Mouse (Mus musculus): ENCODE data around the gene Nav2. TPM values are rescaled to one million over a fixed set of nuclear protein-coding genes. Genes with fewer than 3 reads are reported as not detected.

Nav2 gene
- total RNA-seq, 2 experiments from 2014 or later, result 71.1 to 81.0 TPM

DNA sequence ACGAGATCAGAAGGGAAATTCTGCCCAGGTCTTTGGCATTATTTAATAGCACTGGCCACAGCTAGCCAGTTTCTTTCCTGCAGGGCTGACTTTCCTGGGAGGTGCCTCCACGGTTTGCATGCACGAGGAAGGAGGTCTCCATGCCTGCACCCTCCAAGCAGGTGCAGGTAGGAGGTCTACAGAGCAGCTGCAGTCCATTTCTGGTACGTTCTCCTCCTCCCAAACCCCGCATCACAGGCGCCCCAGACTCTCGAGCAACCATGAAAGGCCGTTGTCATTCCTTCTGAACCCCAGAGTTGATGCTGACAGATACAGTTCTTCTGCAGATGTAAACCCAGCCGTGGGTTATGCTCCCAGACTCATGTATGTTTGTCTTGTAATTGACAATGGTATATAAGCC, 472.4 kb downstream of the Nav2 start:
- DNase-seq (ENCODE audit: low spot score in 2 of 2), result no peak

DNA sequence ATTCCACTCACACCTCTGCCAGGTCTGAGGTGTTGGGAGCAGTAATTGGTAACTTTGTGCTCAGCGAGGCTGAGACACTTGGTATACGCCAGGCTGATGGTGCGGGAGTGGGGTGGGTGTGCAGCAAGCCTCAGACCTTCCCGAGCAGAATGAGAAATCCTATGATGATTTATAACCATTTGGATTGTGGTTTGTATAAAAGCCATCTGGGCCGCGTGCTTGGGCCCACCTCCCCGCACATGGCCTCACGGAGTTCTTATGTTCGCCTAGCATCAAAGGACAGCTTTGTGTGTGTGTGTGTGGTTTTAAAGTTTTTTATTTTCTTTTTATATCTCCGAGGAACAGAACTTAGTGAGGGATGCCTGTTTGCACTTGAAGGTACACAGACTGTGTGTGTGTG, 474.4 kb downstream of the Nav2 start:
- DNase-seq (ENCODE audit: low spot score in 2 of 2), result no peak

DNA sequence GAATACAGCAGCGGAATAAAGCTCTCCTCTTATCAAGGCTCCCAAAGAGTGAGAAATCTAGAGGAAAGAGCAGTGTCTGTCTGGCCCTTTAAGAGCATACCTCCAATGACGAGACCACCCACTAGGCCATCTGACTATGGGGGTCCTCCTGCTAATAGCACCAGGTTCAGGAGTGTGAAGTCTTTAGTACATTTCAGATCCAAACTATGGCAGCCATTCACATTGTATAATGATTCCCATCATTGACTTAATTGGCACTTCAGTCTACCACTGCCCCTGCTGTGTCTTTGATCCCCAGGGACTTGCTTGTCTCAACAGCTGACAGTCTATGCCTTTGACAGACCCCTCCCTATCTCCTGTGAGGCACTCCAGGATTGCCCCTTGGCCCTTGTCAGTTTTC, 479.6 kb downstream of the Nav2 start:
- no peak for DNase-seq (ENCODE audit: low spot score in 2 of 2)

DNA sequence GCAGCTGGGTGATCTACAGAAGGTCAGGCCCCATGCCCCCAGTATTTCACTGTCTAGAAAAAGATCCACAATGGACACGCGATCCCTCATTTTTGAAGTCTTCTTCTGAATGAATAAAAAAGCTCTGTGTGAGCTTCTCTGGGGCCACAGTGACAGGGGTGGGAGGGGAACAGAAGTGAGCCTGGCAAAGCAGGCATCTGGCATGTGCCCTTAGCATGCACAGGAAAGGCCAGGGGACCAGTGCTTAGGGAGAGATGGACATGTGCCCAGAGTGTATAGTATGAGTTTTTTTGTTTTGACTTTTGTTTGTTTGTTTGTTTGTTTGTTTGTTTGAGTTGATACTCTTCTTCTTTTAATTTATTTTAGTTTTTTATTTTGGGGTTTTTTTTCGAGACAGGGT, 481.8 kb downstream of the Nav2 start:
- no peak for DNase-seq (ENCODE audit: low spot score in 2 of 2)

DNA sequence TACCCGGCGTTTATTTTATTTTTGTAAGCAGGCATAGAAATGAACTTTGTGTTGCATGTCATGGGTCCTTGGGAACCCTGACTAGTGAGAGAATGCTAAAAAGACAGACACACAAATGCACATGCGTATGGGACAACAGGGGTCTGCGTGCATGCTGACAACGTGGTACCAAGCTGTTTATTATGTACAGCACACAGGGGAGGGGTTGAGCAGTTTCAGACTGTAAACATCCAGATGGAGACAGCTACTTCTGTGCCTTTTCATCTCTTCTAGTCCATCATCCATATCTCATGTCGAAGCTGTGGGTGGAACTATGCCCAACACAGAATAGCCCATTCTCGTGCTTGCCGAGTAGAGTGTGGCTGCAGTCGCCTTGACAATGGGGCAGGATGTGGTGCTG, 482.3 kb downstream of the Nav2 start:
- no peak for DNase-seq (ENCODE audit: low spot score in 2 of 2)

DNA sequence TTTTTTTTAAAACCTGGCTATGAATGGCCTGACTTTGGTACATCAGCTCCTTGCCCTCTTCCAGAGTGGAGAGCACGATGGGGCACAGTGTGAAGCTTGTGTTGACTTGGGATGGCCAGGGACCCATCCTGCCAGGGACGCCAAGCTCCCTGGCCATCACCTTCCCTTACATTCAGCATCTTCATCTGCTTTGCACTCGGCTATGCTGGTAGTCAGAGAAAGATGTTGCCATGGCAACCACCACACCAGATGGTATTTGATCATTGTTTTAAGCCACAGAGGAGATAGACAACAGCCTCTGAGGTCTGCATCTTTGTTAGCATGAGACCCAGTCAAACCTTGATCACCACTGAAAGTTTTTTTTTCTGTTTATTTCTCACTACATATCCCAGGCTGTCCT, 483.7 kb downstream of the Nav2 start:
- DNase-seq (ENCODE audit: low spot score in 2 of 2), result peak; percentile 56 to 64

DNA sequence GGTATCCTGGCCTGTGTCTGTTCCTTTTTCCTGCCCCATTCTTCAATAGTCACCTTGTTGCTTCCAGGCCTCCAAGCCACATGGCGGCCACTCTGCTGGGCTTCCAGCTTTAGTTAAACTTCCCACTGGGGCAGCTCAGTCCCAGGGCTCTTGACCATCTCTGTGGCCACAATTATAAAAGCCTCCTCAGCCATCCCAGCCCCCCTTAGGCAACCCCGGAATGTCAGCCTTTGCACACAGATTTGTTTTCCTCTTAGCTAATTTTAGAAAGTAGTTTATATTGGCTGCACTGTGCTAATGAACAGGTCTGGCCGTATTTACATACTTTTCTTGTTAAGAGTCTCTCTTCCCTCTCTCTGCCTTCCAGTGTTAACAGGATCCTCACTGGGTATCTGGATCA, 484.3 kb downstream of the Nav2 start:
- no peak for DNase-seq (ENCODE audit: low spot score in 2 of 2)

DNA sequence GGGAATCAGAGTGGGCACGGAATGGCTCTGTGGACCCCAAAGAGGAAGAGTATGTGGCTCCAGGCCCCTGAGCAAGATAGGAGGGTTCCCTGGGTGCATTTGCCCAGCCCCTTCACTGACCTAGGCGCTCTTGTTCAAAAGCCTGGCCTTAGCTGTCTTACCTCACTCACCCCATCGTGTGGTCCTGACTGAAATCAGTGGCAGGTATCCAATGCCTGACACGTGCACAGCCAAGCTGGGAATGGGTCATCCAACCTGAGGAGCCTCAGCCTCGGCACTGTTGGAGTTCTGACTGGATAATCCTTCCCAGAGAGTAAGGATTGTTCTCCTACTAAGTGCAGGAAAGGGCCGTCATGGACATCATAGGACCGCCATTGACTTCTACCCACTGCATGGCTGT, 485.3 kb downstream of the Nav2 start:
- no peak for DNase-seq (ENCODE audit: low spot score in 2 of 2)

DNA sequence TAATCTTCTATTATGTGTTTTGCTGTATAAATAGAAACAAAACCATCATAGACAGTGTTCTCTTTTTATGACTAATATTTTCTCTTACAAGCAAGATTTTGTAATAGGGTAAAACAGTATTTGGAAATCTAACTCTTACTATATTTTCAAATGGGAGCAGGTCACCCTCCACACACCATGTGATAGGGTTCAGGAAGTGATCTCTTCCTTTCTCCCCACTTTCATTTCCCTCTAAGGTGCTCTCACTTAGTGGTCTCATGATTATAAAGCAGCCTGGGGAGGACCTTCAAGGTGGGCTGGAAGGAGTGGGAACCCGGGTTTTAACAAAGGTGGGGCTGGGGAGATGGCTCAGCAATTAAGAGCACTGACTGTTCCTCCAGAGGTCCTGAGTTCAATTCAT, 487.7 kb downstream of the Nav2 start:
- no peak for DNase-seq (ENCODE audit: low spot score in 2 of 2)

DNA sequence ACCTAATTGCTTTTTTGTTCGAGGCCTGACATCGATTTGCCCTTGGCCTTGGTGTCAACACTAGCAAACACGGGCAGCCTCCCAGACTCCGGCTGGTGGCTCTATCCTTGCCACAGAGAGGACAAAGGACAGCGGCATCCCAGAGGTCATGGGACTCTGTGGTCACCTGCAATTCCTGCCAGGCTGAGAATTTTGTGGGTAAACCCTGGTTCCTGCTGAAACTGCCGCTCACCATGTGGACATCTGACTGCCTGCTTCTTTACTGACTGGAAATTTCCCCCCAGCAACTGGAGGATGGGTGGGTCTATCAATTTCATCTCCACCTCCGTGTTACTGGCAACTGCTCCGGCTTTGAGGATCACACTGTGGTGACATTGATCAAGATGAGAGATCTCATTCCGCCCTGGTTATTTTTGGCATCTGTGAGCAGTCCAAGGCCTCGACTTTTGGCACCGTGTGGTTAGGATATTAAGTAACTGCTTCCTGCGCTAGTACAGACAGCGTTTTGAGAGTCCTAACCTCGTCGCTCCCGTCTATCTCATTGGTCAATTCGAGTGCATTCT, 489.0 kb downstream of the Nav2 start:
- DNase-seq (ENCODE audit: low spot score in 2 of 2), result no peak

DNA sequence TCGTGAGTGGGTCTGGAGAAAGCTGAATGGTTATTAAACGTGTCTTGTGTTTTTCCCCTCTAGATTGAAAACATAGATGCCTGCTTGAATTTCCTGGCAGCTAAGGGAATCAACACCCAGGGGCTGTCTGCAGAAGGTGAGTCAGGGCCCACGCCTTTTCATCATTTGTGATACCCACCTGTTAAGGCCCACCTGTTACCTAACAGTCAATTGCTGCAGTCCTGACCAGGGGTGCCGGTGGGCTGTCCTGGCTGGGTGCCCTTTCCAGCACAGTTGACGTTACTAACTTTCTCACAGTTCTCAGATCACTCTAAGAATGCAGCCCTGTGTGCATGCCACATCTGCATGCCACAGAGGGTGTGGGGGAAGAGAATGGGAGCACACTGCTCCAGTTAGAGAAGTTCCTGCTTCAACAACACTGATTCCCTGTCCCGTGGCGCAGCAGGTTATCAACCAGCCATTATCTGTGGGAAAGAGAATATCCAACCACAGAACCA, 489.6 kb downstream of the Nav2 start:
- DNase-seq (ENCODE audit: low spot score in 2 of 2), result no peak

DNA sequence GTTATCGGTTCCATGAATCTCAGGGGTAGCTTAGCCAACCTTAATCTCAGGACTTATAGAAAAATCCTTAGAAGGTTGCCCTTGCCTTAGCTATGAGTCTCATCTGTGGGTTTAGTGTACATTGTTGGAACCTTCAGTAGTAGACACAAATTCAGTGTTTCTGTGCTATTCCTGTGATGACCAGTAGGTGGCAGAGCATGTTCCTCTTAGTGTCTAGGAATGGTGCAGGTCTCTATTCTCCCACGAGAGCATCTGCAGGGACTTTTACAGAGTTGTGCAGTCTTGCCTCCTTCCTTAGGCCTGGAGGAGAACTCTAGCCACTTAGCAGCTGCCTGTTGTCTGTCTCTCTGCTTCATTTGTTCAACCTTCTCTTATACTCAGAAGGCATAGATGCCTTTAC, 490.8 kb downstream of the Nav2 start:
- peak; percentile 72 to 79 for DNase-seq (ENCODE audit: low spot score in 2 of 2)

DNA sequence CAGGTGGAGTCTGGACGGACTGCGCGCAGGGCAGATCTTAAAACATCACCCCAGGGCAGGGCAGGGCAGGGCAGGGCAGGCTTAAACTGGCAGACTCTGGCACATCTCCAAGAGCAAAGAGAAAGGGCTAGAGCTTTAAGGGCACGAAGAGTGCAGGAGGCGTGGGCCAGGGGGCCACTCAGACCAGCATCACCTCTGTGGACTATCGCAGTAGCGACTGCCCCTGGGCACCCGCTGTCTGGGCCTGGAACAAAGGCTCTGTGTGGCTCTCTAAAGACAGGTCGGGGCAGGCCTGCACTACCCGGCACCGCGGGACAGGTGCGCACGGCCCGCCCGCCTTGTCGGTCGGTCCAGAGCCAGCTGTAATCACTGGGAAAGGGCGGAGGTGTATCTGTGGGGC, 491.9 kb downstream of the Nav2 start:
- no peak for DNase-seq (ENCODE audit: low spot score in 2 of 2)

DNA sequence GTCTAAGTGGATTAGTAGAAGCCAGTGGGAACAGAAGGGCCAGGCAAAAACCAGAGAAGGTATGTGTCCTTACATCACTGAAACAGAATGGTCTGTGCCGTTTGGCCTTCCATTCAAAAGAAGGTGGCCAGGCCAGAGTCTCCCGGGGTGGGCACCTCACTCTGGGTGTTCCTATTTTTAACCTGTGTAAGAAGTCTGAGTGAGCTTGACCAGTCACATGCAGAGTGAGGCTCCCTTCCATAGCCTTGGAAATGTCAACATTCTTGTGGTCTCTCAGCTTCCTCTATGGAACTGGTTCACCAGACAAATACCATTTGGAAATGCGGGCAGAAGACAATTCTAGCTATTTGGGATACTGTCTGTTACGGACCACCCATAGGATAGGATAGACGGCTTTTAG, 494.0 kb downstream of the Nav2 start:
- no peak for DNase-seq (ENCODE audit: low spot score in 2 of 2)

DNA sequence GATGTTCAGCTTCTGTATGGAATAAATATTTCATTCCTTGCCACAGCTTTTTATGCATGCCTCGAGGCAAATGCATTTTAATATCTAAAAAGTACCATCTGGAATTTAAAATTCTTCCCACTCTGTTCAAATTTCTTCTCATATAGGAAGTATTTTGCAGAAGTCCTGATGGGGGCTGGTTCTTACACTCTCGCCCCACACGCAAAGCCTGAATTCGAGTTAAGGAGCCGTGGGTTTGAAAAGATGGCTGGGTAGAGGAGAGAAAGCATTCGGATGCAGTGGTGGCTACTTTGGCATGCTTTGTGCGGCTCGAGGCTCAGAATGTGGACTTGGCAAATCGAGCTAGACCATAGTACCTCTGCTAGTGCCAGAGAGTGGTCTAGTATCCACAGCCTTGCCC, 499.2 kb downstream of the Nav2 start:
- DNase-seq (ENCODE audit: low spot score in 2 of 2), result no peak

DNA sequence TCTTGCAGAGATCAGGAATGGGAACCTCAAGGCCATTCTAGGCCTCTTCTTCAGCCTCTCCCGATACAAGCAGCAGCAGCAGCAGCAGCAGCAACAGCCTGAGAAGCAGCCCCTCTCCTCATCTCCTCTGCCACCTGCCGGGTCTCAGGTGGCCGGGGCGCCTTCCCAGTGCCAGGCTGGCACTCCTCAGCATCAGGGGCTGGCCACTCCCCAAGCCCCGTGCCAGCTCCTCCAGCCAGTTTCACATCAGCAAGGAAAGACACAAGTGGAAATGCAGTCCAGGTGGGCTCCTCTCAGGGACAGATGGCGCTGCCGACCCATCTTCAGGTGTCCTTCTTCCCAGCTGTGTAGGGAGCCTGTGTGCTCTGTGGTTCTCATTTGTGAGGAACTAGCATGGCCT, 500.1 kb downstream of the Nav2 start:
- DNase-seq (ENCODE audit: low spot score in 2 of 2), result no peak

DNA sequence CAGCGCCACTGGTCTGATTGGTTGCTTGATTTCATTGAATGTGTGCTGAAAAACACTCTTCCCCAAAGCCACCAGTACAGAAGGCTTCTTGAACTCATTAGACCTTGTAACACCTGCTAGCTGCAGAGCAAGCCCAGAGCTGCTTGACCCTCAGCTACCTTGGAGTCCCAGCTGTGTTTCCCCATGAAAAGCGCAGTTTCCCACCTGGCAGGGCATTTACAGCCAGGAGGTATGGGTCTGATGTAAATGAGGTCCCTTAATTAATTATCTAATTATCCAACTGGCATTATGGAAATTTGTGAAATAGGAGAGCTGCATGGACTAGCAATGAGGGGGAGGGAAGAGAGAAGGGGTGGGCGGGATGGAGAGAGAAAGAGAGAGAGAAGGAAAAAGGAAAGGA, 500.7 kb downstream of the Nav2 start:
- DNase-seq (ENCODE audit: low spot score in 2 of 2), result no peak

DNA sequence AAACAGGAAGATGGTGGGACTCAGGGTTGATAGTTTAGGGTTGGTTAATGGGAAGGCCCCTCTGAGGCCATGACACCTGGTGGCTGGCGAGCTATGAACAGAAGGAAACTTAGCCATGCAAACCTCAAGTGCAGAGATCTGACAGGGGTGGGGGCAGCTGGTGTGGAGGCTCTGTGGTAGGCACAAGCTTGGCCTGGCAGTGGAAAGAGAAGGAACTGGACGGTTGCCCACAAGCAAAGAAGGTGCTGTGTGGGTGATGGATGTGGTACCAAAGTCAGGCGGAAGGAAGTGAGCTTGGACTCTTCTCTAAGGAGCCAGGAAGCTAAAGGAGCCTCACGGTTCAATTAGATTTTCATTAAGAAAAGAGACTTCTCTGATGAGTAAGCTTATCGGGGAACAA, 501.7 kb downstream of the Nav2 start:
- peak; percentile 44 to 62 for DNase-seq (ENCODE audit: low spot score in 2 of 2)

DNA sequence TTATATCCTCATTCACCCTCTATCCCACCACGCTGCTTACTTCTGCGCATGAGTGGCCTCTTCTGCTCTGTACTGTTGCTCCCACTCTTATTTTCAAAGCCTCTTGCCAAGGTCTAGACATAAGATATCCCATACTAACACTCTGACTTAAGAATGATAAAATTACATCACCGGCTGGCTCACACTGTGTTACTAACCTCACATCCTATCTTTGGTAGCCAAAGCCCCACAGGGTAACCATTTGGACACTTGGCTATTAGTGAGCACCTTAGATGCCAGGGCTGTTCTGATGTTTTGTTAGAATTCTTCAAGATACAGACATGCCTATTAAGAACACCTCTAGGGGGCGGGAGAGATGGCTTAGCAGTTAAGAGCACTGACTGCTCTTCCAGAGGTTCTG, 502.4 kb downstream of the Nav2 start:
- no peak for DNase-seq (ENCODE audit: low spot score in 2 of 2)

DNA sequence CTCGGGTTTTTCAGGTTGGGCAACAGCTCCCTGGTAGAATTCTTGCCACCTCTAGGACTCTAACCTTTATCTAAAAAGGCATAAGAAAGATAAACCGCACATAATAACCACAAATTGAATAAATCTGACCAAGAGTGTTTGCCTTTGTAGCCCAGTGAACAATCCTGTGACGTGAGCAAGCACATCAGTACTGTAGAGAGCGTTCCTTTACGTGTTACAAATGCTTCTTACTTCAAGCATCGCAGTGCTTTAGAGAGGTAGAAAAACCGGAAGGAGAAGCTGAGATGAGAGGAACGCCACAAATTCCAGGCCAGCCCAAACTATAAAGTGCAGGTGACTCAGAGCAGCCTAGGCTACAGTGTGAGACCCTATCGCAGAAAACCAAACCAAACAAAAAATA, 503.3 kb downstream of the Nav2 start:
- no peak for DNase-seq (ENCODE audit: low spot score in 2 of 2)

DNA sequence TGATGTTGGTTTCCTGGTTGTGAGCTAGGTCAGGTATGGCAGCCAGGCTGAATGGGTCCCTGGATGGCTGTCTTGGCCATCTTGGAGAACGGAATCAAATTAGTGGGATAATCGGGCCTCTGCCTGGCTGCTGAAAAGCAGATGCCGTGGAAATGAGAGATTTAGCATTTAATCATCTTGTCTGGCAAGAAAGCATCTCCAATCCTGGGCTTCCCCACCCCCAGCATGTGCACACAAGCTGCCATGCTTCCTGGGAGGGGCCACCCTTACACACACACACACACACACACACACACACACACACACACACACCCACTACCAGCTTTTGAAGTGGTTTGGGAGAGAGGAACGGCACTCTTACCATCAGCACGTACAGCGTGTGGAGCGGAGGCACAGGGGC, 506.6 kb downstream of the Nav2 start:
- peak in 1 of 2 experiments; percentile 1 for DNase-seq (ENCODE audit: low spot score in 2 of 2)

DNA sequence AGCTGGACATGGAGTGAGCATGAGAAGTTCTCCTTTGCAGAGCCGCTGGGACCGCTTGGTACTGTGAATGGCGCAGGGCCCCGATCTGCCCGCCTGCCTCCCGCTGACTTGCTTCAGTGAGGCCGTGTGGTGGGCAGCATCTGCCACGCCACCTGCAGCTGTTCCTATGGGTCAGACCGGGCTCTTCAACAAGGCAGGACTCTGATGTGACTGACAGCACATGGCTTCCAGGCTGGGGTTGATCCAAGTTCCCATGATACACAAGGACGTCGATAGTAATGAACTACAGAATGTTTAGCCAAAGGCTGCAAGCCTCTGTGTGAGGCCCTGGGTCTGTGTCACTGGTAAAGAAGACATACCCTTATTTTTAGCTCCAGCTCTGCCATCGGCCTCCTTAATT, 507.2 kb downstream of the Nav2 start:
- peak in 1 of 2 experiments; percentile 3 for DNase-seq (ENCODE audit: low spot score in 2 of 2)

DNA sequence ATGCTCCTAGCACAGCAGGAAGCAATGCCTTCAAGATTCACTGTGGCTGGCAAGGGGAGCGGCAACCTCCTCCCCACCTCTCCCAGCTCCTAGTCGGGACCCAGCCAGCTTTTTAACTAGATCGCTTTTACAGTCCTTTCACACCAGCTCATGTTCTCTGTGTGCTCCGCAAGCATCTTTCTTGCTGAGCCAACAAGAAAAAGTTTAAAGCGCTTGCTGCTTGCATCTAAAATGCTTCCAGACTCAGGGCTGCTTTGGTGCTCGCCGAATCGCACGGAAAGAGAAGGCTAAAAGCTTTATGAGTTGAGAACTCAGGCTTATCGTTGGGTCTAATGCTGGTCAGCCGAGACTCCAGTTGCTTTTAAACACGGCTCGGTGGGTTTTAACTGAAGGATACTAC, 510.3 kb downstream of the Nav2 start:
- DNase-seq (ENCODE audit: low spot score in 2 of 2), result no peak

Data from left cerebral cortex, adult 18-20 months (tissue).